ENCODE assay signal across 14 mouse cellular contexts in genomic region chr19:32340168-32340567, GRCm38 (mm10).
"Had no signal": no experiment of that assay in that cellular context is flagged by ENCODE, and none has a peak within 500 bp of the region (broad histone marks: within the 10 kb centered on the region; RNA-seq: fewer than 3 reads in every experiment).

No protein-coding gene starts in this region.

- H3K36me3 ChIP-seq: limb, embryonic 10.5 days; liver, embryonic 15.5 days; midbrain, embryonic 13.5 days; stomach, embryonic 15.5 days had no signal

- ATAC-seq: lung, postnatal 0 days; midbrain, embryonic 13.5 days had no signal

- H3K4me2 ChIP-seq: liver, embryonic 11.5 days; liver, embryonic 15.5 days; midbrain, embryonic 13.5 days; stomach, embryonic 15.5 days had no signal

- H3K9ac ChIP-seq: liver, embryonic 15.5 days; midbrain, embryonic 13.5 days; stomach, embryonic 15.5 days had no signal

- H3K9me3 ChIP-seq: limb, embryonic 10.5 days; liver, embryonic 15.5 days; midbrain, embryonic 13.5 days; stomach, embryonic 15.5 days had no signal

- H3K27ac ChIP-seq: layer of hippocampus, adult 2 months; left cerebral cortex, adult 2 months; limb, embryonic 10.5 days; liver, embryonic 15.5 days; midbrain, embryonic 13.5 days; stomach, embryonic 15.5 days had no signal

- H3K4me3 ChIP-seq: layer of hippocampus, adult 2 months; left cerebral cortex, adult 2 months; limb, embryonic 10.5 days; liver, embryonic 15.5 days; midbrain, embryonic 13.5 days; stomach, embryonic 15.5 days had no signal

- DNase-seq: kidney, postnatal 4 days; lung, adult 2 months; lung, postnatal 36 days; right cerebral cortex, postnatal 14 days; thymus, adult 2 months; thymus, postnatal 25 days had no signal

- H3K27me3 ChIP-seq: liver, embryonic 15.5 days; midbrain, embryonic 13.5 days; stomach, embryonic 15.5 days had no signal
